Mouse (Mus musculus) kidney, postnatal 0 days (tissue): ENCODE data around the gene Zfp961. TPM values are rescaled to one million over a fixed set of nuclear protein-coding genes. Genes with fewer than 3 reads are reported as not detected.

Experiments used
- ATAC-seq: fragments of 200-750 bp; cut with Nextera tagmentation; replicated peaks from 2 replicates; pipeline ENCODE4 v1.8.0; 2017; ENCODE audit warnings: low read depth, moderate number of reproducible peaks, moderate TSS enrichment, moderate library complexity; ENCODE audit not compliant: low FRiP score
- DNase-seq: peaks from one replicate; pipeline ENCODE4 v3.0.0-alpha.2; 2016; ENCODE audit warnings: low spot score
- H3K27ac ChIP-seq: fragments of 300-500 bp; sonication (generic); 2 replicates; pipeline ENCODE4 v1.5.1; 2014; ENCODE audit warnings: mild to moderate bottlenecking
- H3K27me3 ChIP-seq: fragments of 300-500 bp; sonication (generic); 2 replicates; pipeline ENCODE4 v1.6.1; 2014; ENCODE audit warnings: low read length, mixed read lengths; ENCODE audit not compliant: insufficient read depth
- H3K36me3 ChIP-seq: fragments of 300-500 bp; sonication (generic); 2 replicates; pipeline ENCODE4 v1.6.1; 2014; ENCODE audit warnings: low read length, mixed read lengths; ENCODE audit not compliant: insufficient read depth
- H3K4me1 ChIP-seq: fragments of 300-500 bp; sonication (generic); replicated peaks from 2 replicates; pipeline ENCODE4 v1.6.1; 2014; ENCODE audit warnings: antibody characterized with exemption, low read length, mixed read lengths; ENCODE audit not compliant: insufficient read depth
- H3K4me2 ChIP-seq: fragments of 300-500 bp; sonication (generic); 2 replicates; pipeline ENCODE4 v1.6.1; 2014; ENCODE audit warnings: mild to moderate bottlenecking, low read length, moderate library complexity, mixed read lengths
- H3K4me3 ChIP-seq: fragments of 300-500 bp; sonication (generic); replicated peaks from 2 replicates; pipeline ENCODE4 v1.5.1; 2014; ENCODE audit warnings: low read depth, low read length
- H3K9ac ChIP-seq: fragments of 300-500 bp; sonication (generic); 2 replicates; pipeline ENCODE4 v1.6.1; 2014; ENCODE audit warnings: low read depth, low read length
- H3K9me3 ChIP-seq: fragments of 300-500 bp; sonication (generic); replicated peaks from 2 replicates; pipeline ENCODE4 v1.6.1; 2016; ENCODE audit warnings: low read length, inconsistent platforms, mixed read lengths
- CTCF ChIP-seq: IDR thresholded peaks from 2 replicates; pipeline ENCODE4 v1.5.1; 2016; ENCODE audit warnings: antibody characterized with exemption, low read depth, mild to moderate bottlenecking, moderate library complexity
- WGBS: fragments of 180-500 bp; shearing (Covaris S2); extraction: QIAGEN DNeasy Blood & Tissue Kit; methylation state at CpG from one replicate; pipeline ENCODE4 v1.1.7; 2014; 5-methylcytosine and 5-hydroxymethylcytosine counted together
- polyA plus RNA-seq: library from polyadenylated mRNA; unstranded; fragments of >200 nt; fragmentation: Nextera tagmentation; extraction: Ambion mirVana; gene quantifications from 2 replicates; pipeline ENCODE4 v1.2.1, GENCODE M21; 2015

Zfp961 gene
- polyA plus RNA-seq, 1 experiment from 2014 or later: 21.9 TPM

DNA sequence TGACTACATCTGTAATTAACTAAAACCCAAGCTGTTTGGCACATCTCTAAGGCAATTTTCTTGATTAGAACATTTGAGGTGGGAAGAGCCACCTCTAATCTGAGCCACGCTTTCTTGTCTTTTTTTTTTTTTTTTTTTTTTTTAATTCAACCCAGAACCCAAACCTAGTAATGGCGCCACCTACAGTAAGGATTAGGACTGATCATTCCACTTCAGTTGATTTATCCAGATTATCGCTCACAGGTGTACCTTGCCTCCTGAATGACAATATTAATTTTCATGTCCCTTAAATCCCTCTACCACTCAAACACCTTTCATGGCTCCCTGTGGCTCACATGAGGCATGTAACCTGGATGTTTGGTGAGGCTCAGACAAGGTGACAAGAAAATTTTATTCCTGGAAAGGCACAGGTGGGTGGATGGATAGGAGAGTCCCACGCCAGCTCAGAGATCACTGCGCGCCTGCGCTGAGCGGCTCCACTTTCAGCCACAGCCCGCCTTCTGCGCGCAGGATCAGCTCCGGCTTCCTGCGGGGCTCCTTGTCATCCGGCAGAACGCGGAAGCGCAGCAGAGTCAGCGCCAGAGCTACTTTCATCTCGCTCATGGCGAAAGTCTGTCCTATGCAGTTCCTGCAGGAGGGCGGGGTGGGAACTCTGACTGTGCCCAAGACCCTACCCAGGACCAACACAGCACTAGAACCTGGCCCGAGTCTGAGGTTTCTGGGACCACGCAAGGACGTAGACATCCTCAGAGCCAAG lies 37.5 kb downstream of the Zfp961 start:
- H3K9ac ChIP-seq: peak overlapping the region; percentile 47; the same call in 1 of the 2 replicates
- H3K36me3 ChIP-seq: no peaks in the 10 kb centered on the region
- no peaks in the 10 kb centered on the region for H3K27me3 ChIP-seq
- DNase-seq: peak; percentile 65
- H3K4me1 ChIP-seq: no peaks in the 10 kb centered on the region
- H3K9me3 ChIP-seq: no peaks in the 10 kb centered on the region
- peak; percentile 42; the same call in 1 of the 2 replicates for TF ChIP-seq CTCF
- peak overlapping the region; percentile 41 for H3K4me3 ChIP-seq
- ATAC-seq: peak; percentile 68
- 9% methylated on average over 24 of the region's 24 CpGs for WGBS
- no peak overlapping the region for H3K27ac ChIP-seq
- peak overlapping the region; percentile 70 for H3K4me2 ChIP-seq

- no peak for TF ChIP-seq CTCF
- Histone ChIP-seq H3K9ac (peak overlapping the region; percentile 47; the same call in 1 of the 2 replicates), H3K27me3 (no peaks in the 10 kb centered on the region), H3K9me3 (no peaks in the 10 kb centered on the region), H3K4me3 (peak overlapping the region; percentile 41), H3K4me1 (no peaks in the 10 kb centered on the region), H3K27ac (no peak overlapping the region), H3K4me2 (peak overlapping the region; percentile 70), H3K36me3 (no peaks in the 10 kb centered on the region)
- ATAC-seq (peak; percentile 55), DNase-seq (peak; percentile 34)
- 16% methylated on average over 13 of the region's 13 CpGs for WGBS
Measured at GRCm38 (mm10) chr8:71988867-71989599, 38.2 kb downstream of the Zfp961 start.

DNA sequence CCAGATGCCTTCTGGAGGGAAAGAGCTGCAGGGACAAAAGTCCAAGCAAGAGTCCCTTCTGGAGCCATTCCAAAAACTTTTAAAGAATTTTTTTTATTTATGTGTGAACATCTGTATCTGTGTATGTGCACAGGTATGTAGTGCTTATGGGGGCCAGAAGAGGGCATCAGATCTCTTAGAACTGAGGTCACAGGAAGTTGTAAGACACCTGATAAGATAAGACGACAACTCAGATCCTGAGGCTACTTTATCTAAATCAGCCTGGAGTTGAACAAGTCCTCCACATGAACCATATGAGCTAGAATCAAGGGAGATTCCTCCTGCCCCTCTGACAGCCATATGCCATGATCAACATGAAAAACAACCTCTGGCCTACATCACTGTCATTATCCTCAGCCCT lies 48.6 kb downstream of the Zfp961 start:
- Histone ChIP-seq H3K4me3 (no peak overlapping the region), H3K4me2 (no peak overlapping the region), H3K36me3 (no peaks in the 10 kb centered on the region), H3K4me1 (no peaks in the 10 kb centered on the region), H3K9ac (no peak overlapping the region), H3K9me3 (no peaks in the 10 kb centered on the region), H3K27ac (no peak overlapping the region), H3K27me3 (no peaks in the 10 kb centered on the region)
- TF ChIP-seq CTCF: no peak
- 95% methylated on average over 1 of the region's 1 CpGs for WGBS
- ATAC-seq (no peak), DNase-seq (no peak)

- Histone ChIP-seq H3K27me3 (no peaks in the 10 kb centered on the region), H3K9me3 (no peaks in the 10 kb centered on the region), H3K4me2 (no peak overlapping the region), H3K4me1 (no peaks in the 10 kb centered on the region), H3K27ac (no peak overlapping the region), H3K9ac (no peak overlapping the region), H3K36me3 (no peaks in the 10 kb centered on the region), H3K4me3 (no peak overlapping the region)
- 73% methylated on average over 3 of the region's 3 CpGs for WGBS
- ATAC-seq (no peak), DNase-seq (no peak)
- TF ChIP-seq CTCF: no peak
Measured at GRCm38 (mm10) chr8:72000223-72000622, 49.4 kb downstream of the Zfp961 start.

GRCm38 (mm10) chr8:72002942-72003341 lies 52.1 kb downstream of the Zfp961 start:
- Histone ChIP-seq H3K9me3 (no peaks in the 10 kb centered on the region), H3K27ac (no peak overlapping the region), H3K36me3 (no peaks in the 10 kb centered on the region), H3K9ac (no peak overlapping the region), H3K4me1 (no peaks in the 10 kb centered on the region), H3K27me3 (no peaks in the 10 kb centered on the region), H3K4me3 (no peak overlapping the region), H3K4me2 (no peak overlapping the region)
- no peak for DNase-seq
- ATAC-seq: no peak
- TF ChIP-seq CTCF: no peak

DNA sequence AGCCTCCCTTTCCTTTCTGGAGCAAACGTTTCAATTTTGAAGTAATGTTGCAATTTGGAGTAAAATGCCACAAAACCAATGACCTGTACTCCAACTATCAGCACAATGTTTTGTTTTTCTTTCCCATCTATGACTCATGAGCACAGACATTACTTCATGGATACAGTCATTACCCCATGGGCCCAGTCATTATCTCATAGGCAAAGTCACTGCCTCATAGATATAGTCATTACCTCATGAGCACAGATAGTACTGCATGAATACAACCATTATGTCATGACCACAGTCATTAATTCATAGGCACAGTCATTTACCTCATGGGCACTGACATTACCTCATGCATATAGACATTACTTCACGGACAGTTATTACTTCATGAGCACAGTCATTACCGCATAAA lies 55.1 kb downstream of the Zfp961 start:
- DNase-seq: no peak
- Histone ChIP-seq H3K4me2 (no peak overlapping the region), H3K4me3 (no peak overlapping the region), H3K4me1 (no peaks in the 10 kb centered on the region), H3K27ac (no peak overlapping the region), H3K9ac (no peak overlapping the region), H3K36me3 (no peaks in the 10 kb centered on the region), H3K9me3 (no peaks in the 10 kb centered on the region), H3K27me3 (no peaks in the 10 kb centered on the region)
- TF ChIP-seq CTCF: no peak
- no peak for ATAC-seq
- WGBS: 84% methylated on average over 3 of the region's 3 CpGs
